Mouse (Mus musculus): ENCODE data around the gene Celsr1.

The Celsr1 gene

GRCm38 (mm10) chr15:86034021-86034523 lies 495 bp upstream of the Celsr1 start:
- DNase-seq = no peak

- DNase-seq = peak; percentile 46
Observed at GRCm38 (mm10) chr15:86032811-86033190, 776 bp downstream of the Celsr1 start.

- DNase-seq = no peak
Observed at GRCm38 (mm10) chr15:86029981-86030380, 3.6 kb downstream of the Celsr1 start.

- no peak for DNase-seq
Observed at GRCm38 (mm10) chr15:86027871-86028270, 5.7 kb downstream of the Celsr1 start.

- DNase-seq = no peak
Observed at GRCm38 (mm10) chr15:86021971-86022370, 11.6 kb downstream of the Celsr1 start.

GRCm38 (mm10) chr15:86021301-86021700 lies 12.3 kb downstream of the Celsr1 start:
- no peak for DNase-seq

GRCm38 (mm10) chr15:86020008-86020407 lies 13.6 kb downstream of the Celsr1 start:
- no peak for DNase-seq

- DNase-seq = no peak
Observed at GRCm38 (mm10) chr15:86018753-86019512, 14.6 kb downstream of the Celsr1 start.

- DNase-seq = no peak
Observed at GRCm38 (mm10) chr15:86017336-86017735, 16.2 kb downstream of the Celsr1 start.

GRCm38 (mm10) chr15:86015860-86016541 lies 17.6 kb downstream of the Celsr1 start:
- DNase-seq = no peak

- DNase-seq = no peak
Observed at GRCm38 (mm10) chr15:86015026-86015425, 18.6 kb downstream of the Celsr1 start.

GRCm38 (mm10) chr15:86013656-86014055 lies 19.9 kb downstream of the Celsr1 start:
- no peak for DNase-seq

GRCm38 (mm10) chr15:86013130-86013529 lies 20.4 kb downstream of the Celsr1 start:
- no peak for DNase-seq

GRCm38 (mm10) chr15:86007690-86008121 lies 25.9 kb downstream of the Celsr1 start:
- no peak for DNase-seq

GRCm38 (mm10) chr15:86005691-86006525 lies 27.7 kb downstream of the Celsr1 start:
- no peak for DNase-seq

- no peak for DNase-seq
Observed at GRCm38 (mm10) chr15:86004048-86004447, 29.5 kb downstream of the Celsr1 start.

- DNase-seq = no peak
Observed at GRCm38 (mm10) chr15:86000706-86001292, 32.8 kb downstream of the Celsr1 start.

GRCm38 (mm10) chr15:85998525-85999230 lies 34.9 kb downstream of the Celsr1 start:
- DNase-seq = no peak

GRCm38 (mm10) chr15:85996031-85996765 lies 37.4 kb downstream of the Celsr1 start:
- DNase-seq = no peak

- no peak for DNase-seq
Observed at GRCm38 (mm10) chr15:85994906-85995608, 38.5 kb downstream of the Celsr1 start.

Measured in right cerebral cortex, postnatal 14 days (tissue).